Mouse (Mus musculus): ENCODE data around the gene Ncstn.

DNA sequence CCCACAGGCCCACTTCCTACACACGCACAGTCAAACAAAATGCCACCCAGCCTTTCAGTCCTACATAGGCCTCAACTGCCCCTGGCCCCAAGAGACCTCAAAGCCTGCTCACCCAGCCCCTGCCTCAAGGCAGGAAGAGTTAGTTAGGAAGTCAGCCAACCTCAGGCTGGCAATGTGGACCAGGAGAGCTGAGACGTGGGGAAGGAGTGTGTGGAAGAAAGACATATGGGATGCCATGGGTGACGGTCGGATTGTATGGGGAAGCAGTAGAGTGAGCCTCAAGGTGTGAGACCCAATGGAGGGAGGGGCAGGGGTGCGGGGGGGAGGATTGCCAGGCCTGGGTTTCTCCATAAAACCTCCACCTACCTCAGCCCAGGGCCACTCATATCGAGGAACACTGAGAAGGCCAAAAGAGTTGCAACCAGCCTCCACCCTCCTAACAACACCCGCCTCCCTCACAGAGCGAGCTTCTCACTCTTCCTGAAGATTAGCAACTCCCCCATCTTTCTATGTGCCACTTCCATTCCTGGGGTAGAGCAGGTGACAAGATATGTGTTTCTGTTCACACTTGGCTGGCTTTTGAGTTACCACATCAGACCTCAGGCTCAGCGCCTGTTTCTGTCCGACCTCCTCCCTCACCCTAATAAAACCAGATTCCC lies 62.6 kb downstream of the Ncstn start:
- TF ChIP-seq CTCF (IDR thresholded peaks at IDR 0.05; ENCODE audit: extremely low read depth, insufficient read depth, insufficient read length, insufficient replicate concordance) (no peak), POLR2A (IDR thresholded peaks at IDR 0.05; ENCODE audit: low read depth, low read length) (no peak)

Measured in spleen, adult 2 months (tissue).